In the genomic region with DNA sequence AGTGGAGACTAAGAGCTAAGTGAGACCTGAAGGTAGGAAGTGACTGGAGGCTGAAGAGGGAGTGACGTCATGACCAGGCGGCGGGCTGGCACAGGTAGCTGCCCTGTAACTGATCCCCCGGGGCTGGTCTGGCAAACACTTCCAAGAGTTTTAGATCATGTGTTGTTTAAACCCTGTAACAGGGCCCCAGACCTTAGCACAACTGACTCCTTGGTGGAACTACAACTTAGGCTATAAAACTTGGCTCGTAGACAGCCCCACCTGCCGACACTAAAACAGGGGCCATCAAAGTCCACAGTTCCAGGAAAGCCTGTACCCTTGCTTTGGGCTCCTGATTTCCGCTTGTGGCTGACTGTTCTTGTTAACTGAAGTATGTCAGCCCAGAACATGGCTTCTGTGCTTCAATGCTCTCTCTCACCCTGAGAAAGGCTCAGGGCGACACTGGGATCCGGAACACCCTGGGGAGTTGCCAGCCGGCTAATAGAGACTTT, we compare ENCODE assay signal across 11 mouse cellular contexts.
DNase-seq lines count a peak whose midpoint lies in the region; ATAC-seq lines count a peak whose summit lies in the region.
"Had no signal": no experiment of that assay in that cellular context is flagged by ENCODE, and none has a peak within 500 bp of the region (broad histone marks: within the 10 kb centered on the region; RNA-seq: fewer than 3 reads in every experiment).

No protein-coding gene starts in this region.

- peaks cover 9% of the 10 kb centered on the region; the same call in 1 of the 2 replicates for H3K4me1 ChIP-seq in kidney, embryonic 14.5 days (ENCODE audit: control insufficient read depth, insufficient read depth, low read length)
- peaks cover 20% of the 10 kb centered on the region for H3K4me1 ChIP-seq in limb, embryonic 15.5 days
- H3K4me1 ChIP-seq in midbrain, embryonic 13.5 days (replicated peaks): no peaks in the 10 kb centered on the region
- H3K4me1 ChIP-seq: neural tube, embryonic 12.5 days had no signal

- intact Hi-C loops in gastrocnemius, postnatal 36 days (cut with DNase I): no loop called here

- no peak overlapping the region for H3K4me2 ChIP-seq in kidney, embryonic 14.5 days (replicated peaks; ENCODE audit: low read depth, low read length)
- peak overlapping the region; percentile 19; the same call in 1 of the 2 replicates for H3K4me2 ChIP-seq in limb, embryonic 15.5 days
- H3K4me2 ChIP-seq in midbrain, embryonic 13.5 days (replicated peaks): no peak overlapping the region
- H3K4me2 ChIP-seq: embryonic facial prominence, embryonic 15.5 days; neural tube, embryonic 12.5 days had no signal

- no peak overlapping the region for H3K4me3 ChIP-seq in kidney, embryonic 14.5 days (ENCODE audit: low read length)
- no peak overlapping the region for H3K4me3 ChIP-seq in limb, embryonic 15.5 days
- no peak overlapping the region for H3K4me3 ChIP-seq in midbrain, embryonic 13.5 days (replicated peaks)
- H3K4me3 ChIP-seq: embryonic facial prominence, embryonic 15.5 days; neural tube, embryonic 12.5 days had no signal

- H3K9ac ChIP-seq in kidney, embryonic 14.5 days (ENCODE audit: low read depth, low read length): no peak overlapping the region
- no peak overlapping the region for H3K9ac ChIP-seq in limb, embryonic 15.5 days
- H3K9ac ChIP-seq in midbrain, embryonic 13.5 days (replicated peaks): no peak overlapping the region
- H3K9ac ChIP-seq: embryonic facial prominence, embryonic 15.5 days; neural tube, embryonic 12.5 days had no signal

- 35% methylated on average over 10 of the region's 10 CpGs for WGBS in kidney, embryonic 14.5 days
- WGBS in limb, embryonic 15.5 days: 21% methylated on average over 10 of the region's 10 CpGs
- WGBS in midbrain, embryonic 13.5 days: 83% methylated on average over 10 of the region's 10 CpGs

- ATAC-seq in kidney, embryonic 14.5 days (ENCODE audit: low FRiP score, low TSS enrichment): peak; percentile 63
- peak; percentile 53; the same call in 1 of the 2 replicates for ATAC-seq in limb, embryonic 15.5 days (ENCODE audit: insufficient number of reproducible peaks, low FRiP score, low TSS enrichment, low read depth)
- ATAC-seq in midbrain, embryonic 13.5 days: no peak

- peak overlapping the region; percentile 31; the same call in 1 of the 2 replicates for H3K27ac ChIP-seq in kidney, embryonic 14.5 days (ENCODE audit: low read depth, low read length)
- no peak overlapping the region for H3K27ac ChIP-seq in limb, embryonic 15.5 days
- no peak overlapping the region for H3K27ac ChIP-seq in midbrain, embryonic 13.5 days
- H3K27ac ChIP-seq: embryonic facial prominence, embryonic 15.5 days; neural tube, embryonic 12.5 days had no signal

- no peaks in the 10 kb centered on the region for H3K36me3 ChIP-seq in kidney, embryonic 14.5 days (ENCODE audit: control insufficient read depth, insufficient read depth, low read length)
- no peaks in the 10 kb centered on the region for H3K36me3 ChIP-seq in limb, embryonic 15.5 days
- H3K36me3 ChIP-seq in midbrain, embryonic 13.5 days: no peaks in the 10 kb centered on the region
- H3K36me3 ChIP-seq: embryonic facial prominence, embryonic 15.5 days; neural tube, embryonic 12.5 days had no signal

- H3K9me3 ChIP-seq in kidney, embryonic 14.5 days (ENCODE audit: control insufficient read depth, low read length): no peaks in the 10 kb centered on the region
- H3K9me3 ChIP-seq in limb, embryonic 15.5 days: no peaks in the 10 kb centered on the region
- peaks cover 2% of the 10 kb centered on the region; the same call in 1 of the 2 replicates for H3K9me3 ChIP-seq in midbrain, embryonic 13.5 days
- H3K9me3 ChIP-seq: embryonic facial prominence, embryonic 15.5 days; neural tube, embryonic 12.5 days had no signal

- no peaks in the 10 kb centered on the region for H3K27me3 ChIP-seq in kidney, embryonic 14.5 days (ENCODE audit: control insufficient read depth, insufficient read depth, low read length)
- no peaks in the 10 kb centered on the region; the same call in 1 of the 2 replicates for H3K27me3 ChIP-seq in limb, embryonic 15.5 days
- H3K27me3 ChIP-seq in midbrain, embryonic 13.5 days: no peaks in the 10 kb centered on the region
- H3K27me3 ChIP-seq: embryonic facial prominence, embryonic 15.5 days; neural tube, embryonic 12.5 days had no signal

- DNase-seq in CD4-positive, CD25-positive, alpha-beta regulatory T cell, adult 2 months (ENCODE audit: low read depth, low spot score): peak; percentile 47
- peak; percentile 35 for DNase-seq in R1 (ENCODE audit: low read depth, low spot score)
- no peak for DNase-seq in left cerebral cortex, adult 18-20 months (ENCODE audit: low spot score in 2 of 2)
- DNase-seq in gastrocnemius, postnatal 36 days: no peak
- no peak for DNase-seq in right cerebral cortex, postnatal 10 days (ENCODE audit: low spot score in 2 of 2)
- DNase-seq: thymus, adult 2 months had no signal

Comparison
In these comparisons a context has a peak if more than half of its experiments do, and no peak if none do; other contexts are left out.
1. DNase-seq: peak in CD4-positive, CD25-positive, alpha-beta regulatory T cell, adult 2 months (single experiment) and R1 (single experiment); none in left cerebral cortex, adult 18-20 months (0 of 2), gastrocnemius, postnatal 36 days (0 of 2) and right cerebral cortex, postnatal 10 days (0 of 2).